Mouse (Mus musculus) midbrain, postnatal 0 days (tissue): ENCODE measurements around the gene Knstrn. TPM values are rescaled to one million over a fixed set of nuclear protein-coding genes. Genes with fewer than 3 reads are reported as not detected.
A peak's percentile ranks its signal among the peaks of the same experiment; 100 is the strongest.

ENCODE experiments used
- ATAC-seq: fragments of 200-750 bp; cut with Nextera tagmentation; 2 replicates; pipeline ENCODE4 v1.8.0; 2017; ENCODE audit warnings: moderate number of reproducible peaks, mild to moderate bottlenecking, moderate TSS enrichment, moderate library complexity; ENCODE audit not compliant: low FRiP score
- DNase-seq: peaks from one replicate; pipeline ENCODE4 v3.0.0-alpha.2; 2015; ENCODE audit warnings: low spot score
- H3K27ac ChIP-seq: fragments of 300-500 bp; sonication (generic); 2 replicates; pipeline ENCODE4 v1.5.1; 2014; ENCODE audit warnings: low read depth, mild to moderate bottlenecking, low read length, mixed read lengths
- H3K27me3 ChIP-seq: fragments of 300-500 bp; sonication (generic); 2 replicates; pipeline ENCODE4 v1.6.1; 2014; ENCODE audit warnings: low read length, control low read depth, mixed read lengths; ENCODE audit not compliant: insufficient read depth
- H3K36me3 ChIP-seq: fragments of 300-500 bp; sonication (generic); 2 replicates; pipeline ENCODE4 v1.6.1; 2014; ENCODE audit warnings: low read length, control low read depth, mixed read lengths; ENCODE audit not compliant: insufficient read depth
- H3K4me1 ChIP-seq: fragments of 300-500 bp; sonication (generic); 2 replicates; pipeline ENCODE4 v1.6.1; 2014; ENCODE audit warnings: mild to moderate bottlenecking, control low read depth, antibody characterized with exemption, low read length, mixed read lengths; ENCODE audit not compliant: insufficient read depth
- H3K4me2 ChIP-seq: fragments of 300-500 bp; sonication (generic); 2 replicates; pipeline ENCODE4 v1.6.1; 2014; ENCODE audit warnings: low read depth, mild to moderate bottlenecking, low read length, mixed read lengths; ENCODE audit not compliant: poor library complexity, severe bottlenecking
- H3K4me3 ChIP-seq: fragments of 300-500 bp; sonication (generic); 2 replicates; pipeline ENCODE4 v1.5.1; 2014; ENCODE audit warnings: low read depth, mild to moderate bottlenecking, low read length, moderate library complexity
- H3K9ac ChIP-seq: fragments of 300-500 bp; sonication (generic); replicated peaks from 2 replicates; pipeline ENCODE4 v1.6.1; 2014; ENCODE audit warnings: mild to moderate bottlenecking, low read length, moderate library complexity, mixed read lengths; ENCODE audit not compliant: poor library complexity, severe bottlenecking
- H3K9me3 ChIP-seq: fragments of 300-500 bp; sonication (generic); 2 replicates; pipeline ENCODE4 v1.6.1; 2016; ENCODE audit warnings: low read length, control low read depth
- CTCF ChIP-seq: IDR thresholded peaks from 2 replicates; pipeline ENCODE4 v1.5.1; 2016; ENCODE audit warnings: antibody characterized with exemption, mild to moderate bottlenecking
- WGBS: fragments of 180-500 bp; shearing (Covaris S2); extraction: QIAGEN DNeasy Blood & Tissue Kit; methylation state at CpG from one replicate; pipeline ENCODE4 v1.1.7; 2014; 5-methylcytosine and 5-hydroxymethylcytosine counted together
- polyA plus RNA-seq: library from polyadenylated mRNA; unstranded; fragments of >200 nt; fragmentation: Nextera tagmentation; extraction: Ambion mirVana; gene quantifications from 2 replicates; pipeline ENCODE4 v1.2.1, GENCODE M21; 2015
- total RNA-seq: library from RNA; depleted of rRNA; stranded (reverse); fragments of >200 nt; gene quantifications from 2 replicates; pipeline ENCODE4 v1.2.3, GENCODE M21; 2014

Gene Knstrn
- total and polyA plus RNA-seq, 2 experiments from 2014 or later: 4.5 to 6.6 TPM

DNA sequence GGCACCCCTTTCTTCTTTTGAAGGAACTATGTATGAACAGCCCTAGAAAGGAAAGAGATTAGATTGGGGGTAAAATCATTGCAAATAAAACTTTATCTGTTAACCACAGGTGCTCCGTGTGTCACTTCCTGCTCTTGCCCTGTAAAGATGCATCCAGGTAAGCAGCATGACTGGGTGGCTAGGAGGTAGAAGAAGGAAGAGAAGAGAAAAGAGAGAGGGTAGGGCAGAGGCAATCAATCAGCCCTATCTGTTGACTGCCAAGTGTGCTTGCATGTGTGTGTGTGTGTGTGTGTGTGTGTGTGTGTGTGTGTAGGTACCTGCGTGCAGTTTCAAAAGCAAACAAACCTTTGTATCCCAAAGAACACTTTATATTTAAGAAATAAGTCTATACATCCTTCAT lies 39.3 kb upstream of the Knstrn start:
- Histone ChIP-seq H3K27me3 (no peaks in the 10 kb centered on the region), H3K4me3 (no peak overlapping the region), H3K9me3 (no peaks in the 10 kb centered on the region), H3K4me2 (no peak overlapping the region), H3K27ac (no peak overlapping the region), H3K9ac (no peak overlapping the region), H3K4me1 (0 out of 2 replicates have a peak, but pooled peaks cover 3% of the 10 kb centered on the region), H3K36me3 (no peaks in the 10 kb centered on the region)
- 93% methylated on average over 2 of the region's 2 CpGs for WGBS
- ATAC-seq (no peak), DNase-seq (no peak)
- no peak for TF ChIP-seq CTCF

DNA sequence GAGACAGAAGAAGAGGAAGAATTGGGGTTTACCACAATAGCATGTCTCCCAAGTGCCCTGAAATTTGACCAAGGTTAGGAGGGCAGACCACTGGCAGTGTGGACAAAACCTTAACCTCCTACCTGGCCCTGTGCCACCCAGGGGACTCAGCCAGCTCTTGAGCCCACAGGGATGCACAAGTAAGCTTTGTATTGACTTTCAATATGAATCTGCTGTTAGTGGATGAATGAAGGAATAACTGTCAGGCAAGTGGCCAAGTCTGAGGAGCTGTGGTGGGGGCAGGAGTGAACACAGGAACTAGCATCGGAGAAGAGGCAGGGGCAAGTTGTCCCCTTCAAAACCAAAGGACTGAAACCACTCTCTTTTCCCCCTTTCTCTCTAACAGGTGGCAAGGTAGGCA lies 38.4 kb upstream of the Knstrn start:
- H3K36me3 ChIP-seq: no peaks in the 10 kb centered on the region
- H3K4me3 ChIP-seq: no peak overlapping the region
- DNase-seq (peak; percentile 45), ATAC-seq (no peak)
- 0 out of 2 replicates have a peak, but pooled peaks cover 3% of the 10 kb centered on the region for H3K4me1 ChIP-seq
- no peak for TF ChIP-seq CTCF
- no peaks in the 10 kb centered on the region for H3K27me3 ChIP-seq
- no peak overlapping the region for H3K4me2 ChIP-seq
- H3K9me3 ChIP-seq: no peaks in the 10 kb centered on the region
- H3K9ac ChIP-seq: no peak overlapping the region
- no peak overlapping the region for H3K27ac ChIP-seq
- 67% methylated on average over 1 of the region's 1 CpGs for WGBS

DNA sequence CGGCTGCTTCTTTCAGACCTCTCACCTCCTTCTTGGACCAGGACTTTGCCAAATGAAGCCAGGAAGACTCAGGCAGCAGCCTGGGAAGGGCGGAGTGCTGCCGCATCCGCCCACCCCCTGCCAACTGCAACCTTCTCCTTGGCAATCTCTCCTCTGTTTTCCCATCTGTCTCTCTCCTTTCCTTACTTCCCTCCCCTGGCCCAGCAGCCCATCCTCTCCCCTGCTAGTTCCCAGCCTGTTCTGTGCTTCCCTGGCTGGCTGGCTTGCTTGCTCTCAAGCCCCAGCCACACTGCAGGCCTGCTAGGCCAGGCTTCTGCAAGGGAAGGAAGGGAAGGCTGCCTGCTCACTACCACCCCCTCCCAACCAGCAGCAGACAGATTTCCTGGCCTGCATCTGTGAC lies 38.0 kb upstream of the Knstrn start:
- DNase-seq (peak; percentile 69), ATAC-seq (no peak)
- Histone ChIP-seq H3K4me3 (no peak overlapping the region), H3K4me1 (0 out of 2 replicates have a peak, but pooled peaks cover 3% of the 10 kb centered on the region), H3K9me3 (no peaks in the 10 kb centered on the region), H3K4me2 (no peak overlapping the region), H3K9ac (no peak overlapping the region), H3K27ac (no peak overlapping the region), H3K36me3 (no peaks in the 10 kb centered on the region), H3K27me3 (no peaks in the 10 kb centered on the region)
- TF ChIP-seq CTCF: no peak
- WGBS: 71% methylated on average over 3 of the region's 4 CpGs

DNA sequence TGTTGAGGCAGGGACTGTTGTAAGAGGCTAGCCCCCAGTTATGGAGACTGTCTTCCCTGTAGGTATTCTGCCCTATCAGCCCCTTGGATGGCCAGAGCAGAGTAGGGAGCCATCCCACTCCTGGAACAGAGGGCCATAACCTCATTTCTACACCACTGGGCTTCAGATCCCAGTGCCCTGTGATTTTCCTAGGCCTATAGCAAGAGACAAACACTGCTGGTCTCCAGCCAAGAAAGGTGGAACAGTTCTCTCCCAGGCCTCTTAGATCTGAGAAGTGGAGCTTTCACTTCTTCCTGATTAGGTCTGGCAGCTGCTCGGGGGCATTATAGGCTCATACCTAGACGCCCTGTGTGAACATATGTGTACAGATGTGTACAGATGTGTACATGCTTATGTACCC lies 37.5 kb upstream of the Knstrn start:
- Histone ChIP-seq H3K36me3 (no peaks in the 10 kb centered on the region), H3K27me3 (no peaks in the 10 kb centered on the region), H3K4me1 (0 out of 2 replicates have a peak, but pooled peaks cover 5% of the 10 kb centered on the region), H3K4me2 (no peak overlapping the region), H3K27ac (no peak overlapping the region), H3K9me3 (no peaks in the 10 kb centered on the region), H3K9ac (no peak overlapping the region), H3K4me3 (no peak overlapping the region)
- no peak for ATAC-seq
- WGBS: 88% methylated on average over 2 of the region's 2 CpGs
- no peak for TF ChIP-seq CTCF
- no peak for DNase-seq

DNA sequence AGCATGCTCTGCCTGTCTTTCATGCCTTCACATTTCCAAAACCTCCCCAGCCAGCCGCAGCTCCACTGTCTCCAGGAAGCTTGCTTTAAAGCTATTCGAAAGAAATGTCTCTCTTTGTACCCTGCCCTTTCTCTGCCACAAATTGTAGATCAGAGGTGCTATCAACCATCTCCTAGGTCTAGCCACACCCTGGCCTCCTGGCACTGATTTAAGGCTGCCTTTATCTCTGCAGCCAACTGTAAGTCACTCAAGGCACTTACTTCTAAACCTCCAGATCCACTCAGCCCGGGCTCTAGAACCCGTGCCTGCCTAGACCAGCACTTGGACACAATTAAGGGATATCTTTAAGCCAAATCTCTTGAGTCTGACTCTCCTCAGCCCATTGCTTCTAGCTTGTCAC lies 35.4 kb upstream of the Knstrn start:
- 0 out of 2 replicates have a peak, but pooled peaks cover 5% of the 10 kb centered on the region for H3K4me1 ChIP-seq
- H3K4me3 ChIP-seq: no peak overlapping the region
- DNase-seq (no peak), ATAC-seq (no peak)
- WGBS: 86% methylated on average over 4 of the region's 4 CpGs
- no peak overlapping the region for H3K9ac ChIP-seq
- H3K4me2 ChIP-seq: no peak overlapping the region
- H3K9me3 ChIP-seq: no peaks in the 10 kb centered on the region
- no peak for TF ChIP-seq CTCF
- H3K36me3 ChIP-seq: no peaks in the 10 kb centered on the region
- no peak overlapping the region for H3K27ac ChIP-seq
- H3K27me3 ChIP-seq: no peaks in the 10 kb centered on the region

DNA sequence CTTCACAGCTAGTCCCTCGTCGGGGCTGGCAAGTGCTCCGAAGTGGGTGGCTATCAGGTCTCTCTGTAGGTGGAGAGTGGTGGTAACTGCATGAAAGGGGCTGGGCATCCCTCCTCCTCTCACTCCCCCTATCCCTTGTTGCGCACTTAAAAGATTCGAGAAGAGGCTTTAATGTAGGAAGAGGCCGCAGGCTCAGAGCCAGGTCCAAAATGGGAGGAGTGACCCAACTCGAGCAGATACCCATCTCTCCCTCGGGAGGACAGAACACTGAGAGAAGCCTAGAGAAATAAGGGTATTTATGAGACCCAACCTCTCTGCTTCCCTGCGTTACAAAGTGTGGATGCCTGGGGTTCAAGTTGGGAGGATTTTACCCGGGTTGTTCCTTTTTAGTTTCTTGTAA lies 34.7 kb upstream of the Knstrn start:
- no peaks in the 10 kb centered on the region for H3K9me3 ChIP-seq
- H3K27ac ChIP-seq: peak overlapping the region; percentile 95
- WGBS: 10% methylated on average over 10 of the region's 10 CpGs
- peak overlapping the region; percentile 57 for H3K4me3 ChIP-seq
- DNase-seq (no peak), ATAC-seq (peak; percentile 22; the same call in 1 of the 2 replicates)
- TF ChIP-seq CTCF: no peak
- peak overlapping the region; percentile 61 for H3K4me2 ChIP-seq
- no peaks in the 10 kb centered on the region for H3K27me3 ChIP-seq
- no peaks in the 10 kb centered on the region for H3K36me3 ChIP-seq
- H3K4me1 ChIP-seq: 0 out of 2 replicates have a peak, but pooled peaks cover 5% of the 10 kb centered on the region
- H3K9ac ChIP-seq: 0 out of 2 replicates have a peak overlapping the region, but pooled peaks have one; percentile 29
